Comparison of ENCODE assay signal across 17 mouse cellular contexts in genomic region chr8:115613946-115614584, GRCm38 (mm10).
DNase-seq lines count a peak whose midpoint lies in the region; ATAC-seq and TF ChIP-seq lines count a peak whose summit lies in the region.
"Had no signal": no experiment of that assay in that cellular context is flagged by ENCODE, and none has a peak within 500 bp of the region (broad histone marks: within the 10 kb centered on the region; RNA-seq: fewer than 3 reads in every experiment).

No protein-coding gene starts in this region.

- peak; percentile 42 for DNase-seq in heart, adult 8-10 months (ENCODE audit: low spot score)
- DNase-seq in spleen, adult 2 months (ENCODE audit: low read depth in 1 of 2, low spot score in 2 of 2): no peak
- DNase-seq in spleen, postnatal 10 days (ENCODE audit: low spot score in 2 of 2): no peak
- no peak for DNase-seq in layer of hippocampus, postnatal 10 days (ENCODE audit: low spot score in 2 of 2)
- DNase-seq in left cerebral cortex, adult 9 months (ENCODE audit: low spot score in 2 of 2): no peak
- DNase-seq: adrenal gland, adult 8-10 months; cerebellum, adult 11-12 months; forebrain, postnatal 0 days; layer of hippocampus, postnatal 36 days; thymus, postnatal 4 days had no signal

- no peak overlapping the region for H3K4me2 ChIP-seq in heart, embryonic 12.5 days
- no peak overlapping the region for H3K4me2 ChIP-seq in liver, embryonic 16.5 days (ENCODE audit: low read depth, low read length)
- H3K4me2 ChIP-seq: embryonic facial prominence, embryonic 15.5 days; heart, embryonic 15.5 days; limb, embryonic 15.5 days had no signal

- no peaks in the 10 kb centered on the region for H3K36me3 ChIP-seq in heart, embryonic 12.5 days
- H3K36me3 ChIP-seq in spleen, adult 2 months (ENCODE audit: control insufficient read depth, insufficient read depth, low read length): no peaks in the 10 kb centered on the region
- no peaks in the 10 kb centered on the region for H3K36me3 ChIP-seq in liver, embryonic 16.5 days (ENCODE audit: control insufficient read depth, insufficient read depth)
- H3K36me3 ChIP-seq: embryonic facial prominence, embryonic 15.5 days; heart, embryonic 15.5 days; limb, embryonic 15.5 days; midbrain, embryonic 10.5 days had no signal

- WGBS in heart, embryonic 12.5 days: 47% methylated on average over 5 of the region's 5 CpGs
- 22% methylated on average over 5 of the region's 5 CpGs for WGBS in spleen, adult 2 months
- 21% methylated on average over 5 of the region's 5 CpGs for WGBS in liver, embryonic 16.5 days (ENCODE audit: insufficient replicate concordance)

- no peaks in the 10 kb centered on the region for H3K4me1 ChIP-seq in heart, embryonic 12.5 days (replicated peaks)
- no peaks in the 10 kb centered on the region; the same call in 1 of the 2 replicates for H3K4me1 ChIP-seq in spleen, adult 2 months (ENCODE audit: control insufficient read depth, insufficient read depth, insufficient read length)
- H3K4me1 ChIP-seq in liver, embryonic 16.5 days (ENCODE audit: control insufficient read depth, low read depth, low read length): no peaks in the 10 kb centered on the region
- H3K4me1 ChIP-seq: embryonic facial prominence, embryonic 15.5 days; heart, embryonic 15.5 days; limb, embryonic 15.5 days; midbrain, embryonic 10.5 days had no signal

- TF ChIP-seq CTCF in spleen, adult 2 months (IDR thresholded peaks at IDR 0.05; ENCODE audit: extremely low read depth, insufficient read depth, insufficient read length, insufficient replicate concordance): no peak

- no peak overlapping the region for H3K4me3 ChIP-seq in heart, embryonic 12.5 days
- H3K4me3 ChIP-seq in spleen, adult 2 months (ENCODE audit: extremely low read depth, insufficient read depth, insufficient read length): no peak overlapping the region
- no peak overlapping the region for H3K4me3 ChIP-seq in liver, embryonic 16.5 days (ENCODE audit: low read depth, low read length)
- H3K4me3 ChIP-seq: embryonic facial prominence, embryonic 15.5 days; heart, embryonic 15.5 days; limb, embryonic 15.5 days; midbrain, embryonic 10.5 days had no signal

- H3K9ac ChIP-seq in heart, embryonic 12.5 days: no peak overlapping the region
- H3K9ac ChIP-seq in liver, embryonic 16.5 days (ENCODE audit: low read depth, low read length): no peak overlapping the region
- H3K9ac ChIP-seq: embryonic facial prominence, embryonic 15.5 days; forebrain, postnatal 0 days; heart, embryonic 15.5 days; limb, embryonic 15.5 days had no signal

- ATAC-seq in heart, embryonic 12.5 days (ENCODE audit: insufficient number of reproducible peaks, low FRiP score): no peak
- ATAC-seq in liver, embryonic 16.5 days (ENCODE audit: low read depth): peak; percentile 30; the same call in 1 of the 2 replicates
- ATAC-seq: forebrain, postnatal 0 days; Patski had no signal

- H3K27ac ChIP-seq in heart, embryonic 12.5 days (ENCODE audit: poor library complexity, severe bottlenecking): no peak overlapping the region
- H3K27ac ChIP-seq in spleen, adult 2 months (ENCODE audit: insufficient read depth, low read length): peak overlapping the region; percentile 18; the same call in 1 of the 2 replicates
- H3K27ac ChIP-seq in liver, embryonic 16.5 days (ENCODE audit: low read length): 0 out of 2 replicates have a peak overlapping the region, but pooled peaks have one; percentile 19
- H3K27ac ChIP-seq: embryonic facial prominence, embryonic 15.5 days; heart, embryonic 15.5 days; limb, embryonic 15.5 days; midbrain, embryonic 10.5 days had no signal

- no peaks in the 10 kb centered on the region for H3K9me3 ChIP-seq in heart, embryonic 12.5 days (replicated peaks)
- H3K9me3 ChIP-seq in liver, embryonic 16.5 days (replicated peaks; ENCODE audit: control insufficient read depth, low read length): no peaks in the 10 kb centered on the region
- H3K9me3 ChIP-seq: embryonic facial prominence, embryonic 15.5 days; heart, embryonic 15.5 days; limb, embryonic 15.5 days; midbrain, embryonic 10.5 days had no signal

- no peaks in the 10 kb centered on the region for H3K27me3 ChIP-seq in heart, embryonic 12.5 days (replicated peaks)
- no peaks in the 10 kb centered on the region for H3K27me3 ChIP-seq in spleen, adult 2 months (ENCODE audit: control insufficient read depth, insufficient read depth, low read length)
- no peaks in the 10 kb centered on the region for H3K27me3 ChIP-seq in liver, embryonic 16.5 days (ENCODE audit: control insufficient read depth, insufficient read depth, low read depth, low read length)
- H3K27me3 ChIP-seq: embryonic facial prominence, embryonic 15.5 days; heart, embryonic 15.5 days had no signal

- TF ChIP-seq POLR2A in spleen, adult 2 months (IDR thresholded peaks at IDR 0.05; ENCODE audit: low read depth, low read length): no peak
